Mouse (Mus musculus) forebrain, embryonic 14.5 days (tissue): ENCODE results near the gene Nsun7. TPM values are rescaled to one million over a fixed set of nuclear protein-coding genes. Genes with fewer than 3 reads are reported as not detected.

Source experiments
- ATAC-seq: fragments of 200-750 bp; cut with Nextera tagmentation; 2 replicates; pipeline ENCODE4 v1.8.0; 2017; ENCODE audit warnings: mild to moderate bottlenecking, moderate library complexity
- DNase-seq: peaks from one replicate; pipeline ENCODE4 v3.0.0-alpha.2; 2015; ENCODE audit warnings: low spot score
- H3K27ac ChIP-seq: fragments of 300-500 bp; sonication (generic); 2 replicates; pipeline ENCODE4 v1.5.1; 2014; ENCODE audit warnings: low read depth, mild to moderate bottlenecking, control low read depth, low read length, moderate library complexity
- H3K27me3 ChIP-seq: fragments of 300-500 bp; sonication (generic); replicated peaks from 2 replicates; pipeline ENCODE4 v1.6.1; 2014; ENCODE audit warnings: low read length, control low read depth, mixed read lengths; ENCODE audit not compliant: control insufficient read depth, insufficient read depth
- H3K36me3 ChIP-seq: fragments of 300-500 bp; sonication (generic); 2 replicates; pipeline ENCODE4 v1.6.1; 2014; ENCODE audit warnings: low read length, control low read depth; ENCODE audit not compliant: control insufficient read depth, insufficient read depth
- H3K4me1 ChIP-seq: fragments of 300-500 bp; sonication (generic); 2 replicates; pipeline ENCODE4 v1.6.1; 2014; ENCODE audit warnings: antibody characterized with exemption, low read length, control low read depth; ENCODE audit not compliant: control insufficient read depth, insufficient read depth
- H3K4me2 ChIP-seq: fragments of 300-500 bp; sonication (generic); 2 replicates; pipeline ENCODE4 v1.6.1; 2014; ENCODE audit warnings: mild to moderate bottlenecking, control low read depth, low read length
- H3K4me3 ChIP-seq: fragments of 300-500 bp; sonication (generic); 2 replicates; pipeline ENCODE4 v1.5.1; 2014; ENCODE audit warnings: low read depth, low read length, control low read depth
- H3K9ac ChIP-seq: fragments of 300-500 bp; sonication (generic); 2 replicates; pipeline ENCODE4 v1.6.1; 2014; ENCODE audit warnings: mild to moderate bottlenecking, low read length, control low read depth, moderate library complexity
- H3K9me3 ChIP-seq: fragments of 300-500 bp; sonication (generic); replicated peaks from 2 replicates; pipeline ENCODE4 v1.6.1; 2016; ENCODE audit warnings: low read length, control low read depth, mixed read lengths; ENCODE audit not compliant: control insufficient read depth
- WGBS: fragments of 180-500 bp; shearing (Covaris S2); extraction: QIAGEN DNeasy Blood & Tissue Kit; methylation state at CpG from one replicate; pipeline ENCODE4 v1.1.7; 2014; 5-methylcytosine and 5-hydroxymethylcytosine counted together
- polyA plus RNA-seq: library from polyadenylated mRNA; unstranded; fragments of >200 nt; fragmentation: Nextera tagmentation; extraction: Ambion mirVana; gene quantifications from 2 replicates; pipeline ENCODE4 v1.2.1, GENCODE M21; 2014

Nsun7 gene
- polyA plus RNA-seq, 1 experiment from 2014 or later: 0.74 TPM

DNA sequence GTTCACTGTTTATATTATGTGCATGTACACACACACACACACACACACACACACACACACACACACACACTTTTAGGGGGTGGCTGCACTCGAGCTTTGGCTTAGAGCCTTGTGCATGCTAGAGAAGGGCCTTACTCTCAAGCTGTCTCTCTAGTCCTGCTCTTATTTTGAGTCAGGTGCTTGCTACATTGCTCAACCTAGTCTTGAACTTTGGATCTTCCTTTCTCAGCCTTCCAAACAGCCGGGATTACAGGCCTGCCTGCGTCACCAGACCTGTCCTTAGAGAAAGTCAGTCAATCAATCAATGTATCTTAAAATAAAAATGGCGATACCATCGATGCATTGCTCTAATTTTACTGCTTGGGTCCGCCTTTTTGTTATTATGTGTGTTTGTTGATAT is 71.1 kb downstream of the Nsun7 start:
- no peaks in the 10 kb centered on the region for H3K9me3 ChIP-seq
- H3K4me2 ChIP-seq: no peak overlapping the region
- no peak overlapping the region for H3K27ac ChIP-seq
- H3K4me3 ChIP-seq: no peak overlapping the region
- H3K9ac ChIP-seq: no peak overlapping the region
- no peaks in the 10 kb centered on the region for H3K27me3 ChIP-seq
- DNase-seq (no peak), ATAC-seq (no peak)
- H3K36me3 ChIP-seq: no peaks in the 10 kb centered on the region
- H3K4me1 ChIP-seq: peaks cover 10% of the 10 kb centered on the region; the same call in 1 of the 2 replicates
- 93% methylated on average over 6 of the region's 6 CpGs for WGBS

GRCm38 (mm10) chr5:66337025-66337968 is 77.6 kb downstream of the Nsun7 start:
- Histone ChIP-seq H3K27me3 (no peaks in the 10 kb centered on the region), H3K4me1 (peaks cover 43% of the 10 kb centered on the region), H3K9me3 (no peaks in the 10 kb centered on the region), H3K27ac (peak overlapping the region; percentile 75), H3K36me3 (no peaks in the 10 kb centered on the region), H3K9ac (peak overlapping the region; percentile 77), H3K4me2 (peak overlapping the region; percentile 91), H3K4me3 (peak overlapping the region; percentile 49)
- DNase-seq (peak; percentile 74), ATAC-seq (peak; percentile 76)
- WGBS: 3% methylated on average over 38 of the region's 38 CpGs

DNA sequence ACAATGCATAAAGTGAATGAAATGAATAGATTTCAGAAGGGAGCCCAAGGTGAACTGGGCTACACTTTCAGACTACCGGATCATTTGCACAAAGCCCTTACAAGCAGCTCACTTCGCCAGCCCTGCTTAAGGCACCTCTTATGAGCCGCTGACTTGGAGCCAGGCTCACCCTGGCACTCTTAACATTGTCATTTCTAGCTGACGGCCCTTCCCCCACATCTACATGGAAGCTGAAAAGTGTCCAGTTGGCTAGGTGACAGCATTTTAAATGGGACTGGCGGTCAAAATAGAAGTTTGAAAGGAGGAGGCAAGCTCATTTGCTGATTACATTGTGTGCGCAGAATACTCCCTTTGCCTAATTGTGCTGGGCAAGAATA is 78.3 kb downstream of the Nsun7 start:
- 3% methylated on average over 6 of the region's 6 CpGs for WGBS
- Histone ChIP-seq H3K27ac (peak overlapping the region; percentile 75), H3K36me3 (no peaks in the 10 kb centered on the region), H3K4me1 (peaks cover 44% of the 10 kb centered on the region), H3K9ac (peak overlapping the region; percentile 77), H3K4me2 (peak overlapping the region; percentile 91), H3K9me3 (no peaks in the 10 kb centered on the region), H3K27me3 (no peaks in the 10 kb centered on the region), H3K4me3 (peak overlapping the region; percentile 49)
- DNase-seq (peak; percentile 94), ATAC-seq (peak; percentile 84)

GRCm38 (mm10) chr5:66338583-66338982 is 78.9 kb downstream of the Nsun7 start:
- no peak overlapping the region; the same call in 1 of the 2 replicates for H3K27ac ChIP-seq
- H3K4me2 ChIP-seq: peak overlapping the region; percentile 91
- H3K27me3 ChIP-seq: no peaks in the 10 kb centered on the region
- peaks cover 44% of the 10 kb centered on the region for H3K4me1 ChIP-seq
- no peak overlapping the region for H3K9ac ChIP-seq
- H3K36me3 ChIP-seq: no peaks in the 10 kb centered on the region
- ATAC-seq (no peak; the same call in 1 of the 2 replicates), DNase-seq (peak; percentile 69)
- H3K9me3 ChIP-seq: no peaks in the 10 kb centered on the region
- no peak overlapping the region for H3K4me3 ChIP-seq
- 12% methylated on average over 7 of the region's 7 CpGs for WGBS

DNA sequence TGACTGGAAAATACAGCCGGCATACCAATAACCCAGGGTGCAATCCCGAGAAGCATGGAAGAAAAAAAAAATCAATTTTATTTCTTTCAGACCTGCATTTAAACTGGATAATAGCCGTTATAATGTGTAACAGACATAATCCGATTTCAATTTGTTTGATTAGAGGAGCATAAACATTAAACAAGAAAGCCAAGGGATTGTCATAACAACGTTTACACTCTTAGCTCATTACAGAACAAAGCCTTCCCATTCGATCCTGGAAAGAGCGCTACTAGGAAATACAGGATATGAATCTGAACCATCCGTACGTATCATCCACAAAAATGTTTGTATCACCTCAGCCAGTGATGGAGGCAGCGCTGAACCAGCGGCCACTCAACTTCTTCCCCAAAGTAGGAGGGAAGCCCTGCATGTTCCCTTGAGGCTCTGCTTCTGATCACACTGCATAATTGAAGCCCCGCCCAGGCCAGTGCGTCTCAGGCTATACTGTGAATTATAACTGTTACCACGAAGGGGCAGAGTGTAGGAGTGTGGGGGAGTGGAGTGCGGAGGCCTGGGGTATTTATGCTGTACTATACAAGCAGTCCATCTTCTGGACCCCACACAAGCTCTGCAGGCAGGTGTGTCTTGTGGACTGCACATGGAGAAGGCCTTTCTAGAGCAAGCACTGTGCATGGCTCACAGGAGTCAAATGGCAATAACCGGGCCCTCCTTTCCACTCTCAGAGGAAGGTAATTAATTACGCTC is 80.8 kb downstream of the Nsun7 start:
- Histone ChIP-seq H3K9ac (no peak overlapping the region), H3K36me3 (no peaks in the 10 kb centered on the region), H3K9me3 (no peaks in the 10 kb centered on the region), H3K27ac (peak overlapping the region; percentile 6; the same call in 1 of the 2 replicates), H3K27me3 (no peaks in the 10 kb centered on the region), H3K4me2 (no peak overlapping the region), H3K4me1 (peaks cover 44% of the 10 kb centered on the region), H3K4me3 (no peak overlapping the region)
- 50% methylated on average over 17 of the region's 17 CpGs for WGBS
- ATAC-seq (no peak), DNase-seq (peak; percentile 59)

GRCm38 (mm10) chr5:66341848-66342247 is 82.2 kb downstream of the Nsun7 start:
- H3K36me3 ChIP-seq: no peaks in the 10 kb centered on the region
- 49% methylated on average over 10 of the region's 10 CpGs for WGBS
- no peak overlapping the region for H3K4me2 ChIP-seq
- DNase-seq (no peak), ATAC-seq (no peak)
- H3K4me3 ChIP-seq: no peak overlapping the region
- no peak overlapping the region for H3K9ac ChIP-seq
- H3K27me3 ChIP-seq: no peaks in the 10 kb centered on the region
- H3K4me1 ChIP-seq: peaks cover 44% of the 10 kb centered on the region
- no peaks in the 10 kb centered on the region for H3K9me3 ChIP-seq
- no peak overlapping the region for H3K27ac ChIP-seq

- H3K4me3 ChIP-seq: no peak overlapping the region
- no peaks in the 10 kb centered on the region for H3K36me3 ChIP-seq
- ATAC-seq (no peak), DNase-seq (no peak)
- peaks cover 40% of the 10 kb centered on the region for H3K4me1 ChIP-seq
- no peaks in the 10 kb centered on the region for H3K27me3 ChIP-seq
- 81% methylated on average over 9 of the region's 9 CpGs for WGBS
- no peak overlapping the region for H3K27ac ChIP-seq
- H3K9me3 ChIP-seq: no peaks in the 10 kb centered on the region
- no peak overlapping the region for H3K4me2 ChIP-seq
- H3K9ac ChIP-seq: no peak overlapping the region
Observed at GRCm38 (mm10) chr5:66342285-66342684, 82.6 kb downstream of the Nsun7 start.

- H3K9ac ChIP-seq: no peak overlapping the region
- no peak overlapping the region for H3K4me3 ChIP-seq
- H3K36me3 ChIP-seq: no peaks in the 10 kb centered on the region
- H3K4me2 ChIP-seq: no peak overlapping the region
- DNase-seq (no peak), ATAC-seq (no peak)
- H3K27ac ChIP-seq: no peak overlapping the region
- peaks cover 23% of the 10 kb centered on the region for H3K4me1 ChIP-seq
- WGBS: 61% methylated on average over 2 of the region's 2 CpGs
- no peaks in the 10 kb centered on the region for H3K27me3 ChIP-seq
- no peaks in the 10 kb centered on the region for H3K9me3 ChIP-seq
Observed at GRCm38 (mm10) chr5:66344182-66344581, 84.5 kb downstream of the Nsun7 start.
